9 mouse cellular contexts compared by ENCODE assay signal in genomic region chr1:21344253-21344652, GRCm38 (mm10). TPM values are rescaled to one million over a fixed set of nuclear protein-coding genes. Genes with fewer than 3 reads are reported as not detected.
DNase-seq lines count a peak whose midpoint lies in the region; ATAC-seq and TF ChIP-seq lines count a peak whose summit lies in the region.
"Had no signal": no experiment of that assay in that cellular context is flagged by ENCODE, and none has a peak within 500 bp of the region (broad histone marks: within the 10 kb centered on the region; RNA-seq: fewer than 3 reads in every experiment).

No protein-coding gene starts in this region.

- H3K4me2 ChIP-seq in forebrain, embryonic 16.5 days (ENCODE audit: low read length), result no peak overlapping the region
- no peak overlapping the region for H3K4me2 ChIP-seq in kidney, embryonic 15.5 days
- no peak overlapping the region for H3K4me2 ChIP-seq in midbrain, postnatal 0 days (ENCODE audit: low read depth, low read length, poor library complexity, severe bottlenecking)
- H3K4me2 ChIP-seq: embryonic facial prominence, embryonic 13.5 days had no signal

- DNase-seq in spleen, adult 2 months (ENCODE audit: low read depth in 1 of 2, low spot score in 2 of 2), result peak; percentile 8 to 38
- no peak for DNase-seq in spleen, adult 12 weeks (ENCODE audit: low spot score)
- peak; percentile 70 for DNase-seq in brain, adult 2 months (ENCODE audit: low read depth, low spot score)
- DNase-seq in limb, embryonic 10.5 days (ENCODE audit: low spot score), result peak; percentile 30
- peak; percentile 77 for DNase-seq in midbrain, postnatal 0 days (ENCODE audit: low spot score)
- peak; percentile 7 for DNase-seq in testis, postnatal 14 days (ENCODE audit: low spot score)

- H3K4me3 ChIP-seq in spleen, adult 2 months (ENCODE audit: extremely low read depth, insufficient read depth, insufficient read length), result no peak overlapping the region
- no peak overlapping the region for H3K4me3 ChIP-seq in forebrain, embryonic 16.5 days (replicated peaks; ENCODE audit: low read length)
- H3K4me3 ChIP-seq in kidney, embryonic 15.5 days (replicated peaks), result no peak overlapping the region
- H3K4me3 ChIP-seq in limb, embryonic 10.5 days, result no peak overlapping the region
- no peak overlapping the region for H3K4me3 ChIP-seq in midbrain, postnatal 0 days (ENCODE audit: low read depth, low read length)
- H3K4me3 ChIP-seq: embryonic facial prominence, embryonic 13.5 days had no signal

- peak; percentile 77 for ATAC-seq in forebrain, embryonic 16.5 days
- 0 out of 2 replicates have a peak, but pooled peaks have one; percentile 33 for ATAC-seq in kidney, embryonic 15.5 days (replicated peaks; ENCODE audit: low FRiP score)
- ATAC-seq in midbrain, postnatal 0 days (ENCODE audit: low FRiP score), result no peak

- WGBS in spleen, adult 2 months, result 67% methylated on average over 4 of the region's 4 CpGs
- WGBS in forebrain, embryonic 16.5 days, result 67% methylated on average over 4 of the region's 4 CpGs
- WGBS in kidney, embryonic 15.5 days, result 68% methylated on average over 4 of the region's 4 CpGs
- 70% methylated on average over 4 of the region's 4 CpGs for WGBS in limb, embryonic 10.5 days
- WGBS in midbrain, postnatal 0 days, result 64% methylated on average over 4 of the region's 4 CpGs

- no peaks in the 10 kb centered on the region for H3K36me3 ChIP-seq in spleen, adult 2 months (ENCODE audit: control insufficient read depth, insufficient read depth, low read length)
- no peaks in the 10 kb centered on the region for H3K36me3 ChIP-seq in forebrain, embryonic 16.5 days (ENCODE audit: control insufficient read depth, insufficient read depth)
- no peaks in the 10 kb centered on the region for H3K36me3 ChIP-seq in kidney, embryonic 15.5 days
- no peaks in the 10 kb centered on the region for H3K36me3 ChIP-seq in limb, embryonic 10.5 days
- no peaks in the 10 kb centered on the region for H3K36me3 ChIP-seq in midbrain, postnatal 0 days (ENCODE audit: insufficient read depth, low read length)
- H3K36me3 ChIP-seq: embryonic facial prominence, embryonic 13.5 days had no signal

- H3K27ac ChIP-seq in spleen, adult 2 months (ENCODE audit: insufficient read depth, low read length), result no peak overlapping the region
- no peak overlapping the region for H3K27ac ChIP-seq in forebrain, embryonic 16.5 days (ENCODE audit: low read length)
- no peak overlapping the region for H3K27ac ChIP-seq in kidney, embryonic 15.5 days
- H3K27ac ChIP-seq in limb, embryonic 10.5 days, result no peak overlapping the region
- H3K27ac ChIP-seq in midbrain, postnatal 0 days (ENCODE audit: low read depth, low read length), result no peak overlapping the region
- H3K27ac ChIP-seq: embryonic facial prominence, embryonic 13.5 days had no signal

- peak; percentile 46; the same call in 1 of the 2 replicates for TF ChIP-seq CTCF in spleen, adult 2 months (IDR thresholded peaks at IDR 0.05; ENCODE audit: extremely low read depth, insufficient read depth, insufficient read length, insufficient replicate concordance)
- peak; percentile 88 for TF ChIP-seq CTCF in midbrain, postnatal 0 days (IDR thresholded peaks at IDR 0.05)

- H3K4me1 ChIP-seq in spleen, adult 2 months (ENCODE audit: control insufficient read depth, insufficient read depth, insufficient read length), result no peaks in the 10 kb centered on the region
- no peaks in the 10 kb centered on the region for H3K4me1 ChIP-seq in forebrain, embryonic 16.5 days (replicated peaks; ENCODE audit: control insufficient read depth, insufficient read depth, low read length)
- H3K4me1 ChIP-seq in kidney, embryonic 15.5 days, result no peaks in the 10 kb centered on the region
- H3K4me1 ChIP-seq in limb, embryonic 10.5 days, result no peaks in the 10 kb centered on the region
- H3K4me1 ChIP-seq in midbrain, postnatal 0 days (ENCODE audit: insufficient read depth, low read length), result no peaks in the 10 kb centered on the region
- H3K4me1 ChIP-seq: embryonic facial prominence, embryonic 13.5 days had no signal

- no peaks in the 10 kb centered on the region for H3K9me3 ChIP-seq in forebrain, embryonic 16.5 days (ENCODE audit: control insufficient read depth, low read length)
- H3K9me3 ChIP-seq in kidney, embryonic 15.5 days (replicated peaks), result no peaks in the 10 kb centered on the region
- H3K9me3 ChIP-seq in limb, embryonic 10.5 days (replicated peaks), result no peaks in the 10 kb centered on the region
- no peaks in the 10 kb centered on the region for H3K9me3 ChIP-seq in midbrain, postnatal 0 days (ENCODE audit: low read length)
- H3K9me3 ChIP-seq: embryonic facial prominence, embryonic 13.5 days had no signal

- no peaks in the 10 kb centered on the region for H3K27me3 ChIP-seq in spleen, adult 2 months (ENCODE audit: control insufficient read depth, insufficient read depth, low read length)
- no peaks in the 10 kb centered on the region for H3K27me3 ChIP-seq in forebrain, embryonic 16.5 days (replicated peaks; ENCODE audit: control insufficient read depth, insufficient read depth, low read length)
- H3K27me3 ChIP-seq in kidney, embryonic 15.5 days, result no peaks in the 10 kb centered on the region
- no peaks in the 10 kb centered on the region for H3K27me3 ChIP-seq in limb, embryonic 10.5 days (ENCODE audit: low read depth, poor library complexity, severe bottlenecking)
- H3K27me3 ChIP-seq in midbrain, postnatal 0 days (ENCODE audit: insufficient read depth, low read length), result no peaks in the 10 kb centered on the region
- H3K27me3 ChIP-seq: embryonic facial prominence, embryonic 13.5 days had no signal

- H3K9ac ChIP-seq in forebrain, embryonic 16.5 days (replicated peaks; ENCODE audit: low read depth, low read length), result no peak overlapping the region
- H3K9ac ChIP-seq in kidney, embryonic 15.5 days, result no peak overlapping the region
- no peak overlapping the region for H3K9ac ChIP-seq in midbrain, postnatal 0 days (replicated peaks; ENCODE audit: low read length, poor library complexity, severe bottlenecking)
- H3K9ac ChIP-seq: embryonic facial prominence, embryonic 13.5 days had no signal

- no peak for TF ChIP-seq POLR2A in spleen, adult 2 months (IDR thresholded peaks at IDR 0.05; ENCODE audit: low read depth, low read length)

RNA-seq across cellular contexts. Expression of gene Khdc1a, which starts 5.2 kb away (rescaled TPM):
- polyA plus RNA-seq in spleen, adult 2 months (2012; rRNA removed), result 0.07 TPM in 1 of 2 replicates, not detected in the other
- polyA plus RNA-seq in forebrain, embryonic 16.5 days (2015; fragmentation: Nextera tagmentation; extraction: Ambion mirVana), result not detected in 2 replicates
- polyA plus RNA-seq in kidney, embryonic 15.5 days (2015; fragmentation: Nextera tagmentation; extraction: Ambion mirVana), result not detected in 2 replicates
- not detected in 2 replicates for polyA plus RNA-seq in limb, embryonic 10.5 days (2016; fragmentation: Nextera tagmentation; extraction: Ambion mirVana)
- total RNA-seq in midbrain, postnatal 0 days (2014; rRNA removed), result not detected in 2 replicates
- polyA plus RNA-seq in midbrain, postnatal 0 days (2015; fragmentation: Nextera tagmentation; extraction: Ambion mirVana), result not detected in 2 replicates
- polyA plus RNA-seq: embryonic facial prominence, embryonic 13.5 days had no signal

RNA-seq across cellular contexts. Expression of gene Khdc1c, which starts 23.9 kb away (rescaled TPM):
- not detected in 2 replicates for polyA plus RNA-seq in spleen, adult 2 months (2012; rRNA removed)
- not detected in 2 replicates for polyA plus RNA-seq in forebrain, embryonic 16.5 days (2015; fragmentation: Nextera tagmentation; extraction: Ambion mirVana)
- not detected in 2 replicates for polyA plus RNA-seq in kidney, embryonic 15.5 days (2015; fragmentation: Nextera tagmentation; extraction: Ambion mirVana)
- not detected in 2 replicates for polyA plus RNA-seq in limb, embryonic 10.5 days (2016; fragmentation: Nextera tagmentation; extraction: Ambion mirVana)
- total RNA-seq in midbrain, postnatal 0 days (2014; rRNA removed), result not detected in 2 replicates
- not detected in 2 replicates for polyA plus RNA-seq in midbrain, postnatal 0 days (2015; fragmentation: Nextera tagmentation; extraction: Ambion mirVana)
- polyA plus RNA-seq: embryonic facial prominence, embryonic 13.5 days had no signal

RNA-seq across cellular contexts. Expression of gene Khdc1b, which starts 39.1 kb away (rescaled TPM):
- polyA plus RNA-seq in spleen, adult 2 months (2012; rRNA removed), result 0.04 TPM in 2 replicates
- 0.10 TPM in 1 of 2 replicates, not detected in the other for polyA plus RNA-seq in forebrain, embryonic 16.5 days (2015; fragmentation: Nextera tagmentation; extraction: Ambion mirVana)
- not detected in 2 replicates for polyA plus RNA-seq in kidney, embryonic 15.5 days (2015; fragmentation: Nextera tagmentation; extraction: Ambion mirVana)
- 0.13 TPM in 1 of 2 replicates, not detected in the other for polyA plus RNA-seq in limb, embryonic 10.5 days (2016; fragmentation: Nextera tagmentation; extraction: Ambion mirVana)
- not detected in 2 replicates for total RNA-seq in midbrain, postnatal 0 days (2014; rRNA removed)
- polyA plus RNA-seq in midbrain, postnatal 0 days (2015; fragmentation: Nextera tagmentation; extraction: Ambion mirVana), result 0.11 TPM in 1 of 2 replicates, not detected in the other
- polyA plus RNA-seq: embryonic facial prominence, embryonic 13.5 days had no signal
